Mouse (Mus musculus): Measurements from ENCODE around the gene Ccdc183.

The Ccdc183 gene

GRCm38 (mm10) chr2:25575432-25576027 is 41.9 kb downstream of the Ccdc183 start:
- POLR2A ChIA-PET = interaction anchor here (0.5 to 6.8 kb wide), 27 partner anchors 8 to 516 kb away, joined by 3 to 41 read pairs (median 5); partner anchors contain the start of genes Edf1 (in 3 of the 4), Rabl6 (in 3 of the 4), Ccdc183 (in 1 of the 4) and Dpp7 (in 1 of the 4)
- CTCF ChIA-PET = interaction anchor here in 3 of 4 experiments (0.5 to 2.1 kb wide), 10 partner anchors 13 to 313 kb away, joined by 3 to 6 read pairs (median 4); partner anchors contain the start of genes Abca2 (in 1 of the 3) and Tprn (in 1 of the 3)

GRCm38 (mm10) chr2:25574579-25575431 is 42.7 kb downstream of the Ccdc183 start, which contains the start of the genes Mamdc4 and Phpt1:
Gene Mamdc4, minus strand, starts transcription at chr2:25574845.
Gene Phpt1, minus strand, starts transcription at chr2:25575224.
- CTCF ChIA-PET = interaction anchor here (0.5 to 2.5 kb wide), 16 partner anchors 9 to 275 kb away, joined by 3 to 9 read pairs (median 4); partner anchors contain the start of genes Abca2 (in 1 of the 4) and Edf1 (in 1 of the 4)

GRCm38 (mm10) chr2:25574136-25574535 is 43.3 kb downstream of the Ccdc183 start:
- ChIA-PET CTCF (interaction anchor here (0.6 to 2.5 kb wide), 10 partner anchors 9 to 197 kb away, joined by 3 to 9 read pairs (median 4); partner anchors contain the start of genes Abca2 (in 1 of the 4) and Edf1 (in 1 of the 4)), POLR2A (interaction anchor here (0.6 to 6.8 kb wide), 25 partner anchors 7 to 639 kb away, joined by 3 to 41 read pairs (median 5); partner anchors contain the start of genes Edf1 (in 4 of the 4), Ajm1 (in 2 of the 4), Rabl6 (in 2 of the 4) and Traf2 (in 2 of the 4))

More at GRCm38 (mm10) chr2:25574579-25575431, 42.7 kb downstream of the Ccdc183 start, which contains the start of the genes Mamdc4 and Phpt1:
- POLR2A ChIA-PET = interaction anchor here (0.5 to 6.8 kb wide), 40 partner anchors 7 to 639 kb away, joined by 3 to 41 read pairs (median 4); partner anchors contain the start of genes Edf1 (in 4 of the 4), Rabl6 (in 4 of the 4), Traf2 (in 2 of the 4) and Ajm1 (in 1 of the 4)

GRCm38 (mm10) chr2:25573068-25573467 is 44.4 kb downstream of the Ccdc183 start:
- CTCF ChIA-PET = interaction anchor here in 2 of 4 experiments (1.4 to 2.5 kb wide), 4 partner anchors 8 to 196 kb away, joined by 3 to 9 read pairs (median 4); partner anchors contain the start of genes Abca2 (in 1 of the 2), Ajm1 (in 1 of the 2) and Edf1 (in 1 of the 2)
- POLR2A ChIA-PET = interaction anchor here in 3 of 4 experiments (0.8 to 6.8 kb wide), 11 partner anchors 9 to 26 kb away, joined by 3 to 41 read pairs (median 8); partner anchors contain the start of genes Edf1 (in 3 of the 3), Ajm1 (in 2 of the 3) and Traf2 (in 1 of the 3)

- CTCF ChIA-PET = interaction anchor here in 3 of 4 experiments (0.7 to 1.6 kb wide), 4 partner anchors 9 to 445 kb away, joined by 3 to 5 read pairs (median 4); partner anchors contain the start of gene Ajm1 (in 2 of the 3)
- POLR2A ChIA-PET = interaction anchor here (0.7 to 6.8 kb wide), 6 partner anchors 8 to 13 kb away, joined by 3 to 41 read pairs (median 4); partner anchors contain the start of genes Edf1 (in 2 of the 4) and Ajm1 (in 1 of the 4)
Measured at GRCm38 (mm10) chr2:25571221-25571620, 46.3 kb downstream of the Ccdc183 start.

- ChIA-PET CTCF (interaction anchor here in 1 of 4 experiments (1.2 to 1.9 kb wide), 2 partner anchors 12 to 21 kb away, joined by 3 to 10 read pairs; partner anchors contain the start of gene Ajm1), POLR2A (interaction anchor here in 3 of 4 experiments (0.5 to 1.4 kb wide), 4 partner anchors 12 to 16 kb away, joined by 3 to 7 read pairs (median 5); partner anchors contain the start of genes Ajm1 (in 1 of the 3) and Edf1 (in 1 of the 3))
Measured at GRCm38 (mm10) chr2:25569323-25569722, 48.2 kb downstream of the Ccdc183 start.

GRCm38 (mm10) chr2:25568473-25569019 is 48.9 kb downstream of the Ccdc183 start:
- ChIA-PET CTCF (interaction anchor here in 2 of 4 experiments (0.5 to 1.9 kb wide), 4 partner anchors 13 to 807 kb away, joined by 3 to 10 read pairs (median 3); partner anchors contain the start of gene Ajm1 (in 1 of the 2)), POLR2A (interaction anchor here in 3 of 4 experiments (0.8 to 3.9 kb wide), 4 partner anchors 11 to 14 kb away, joined by 4 to 20 read pairs (median 6); partner anchors contain the start of gene Edf1 (in 2 of the 3))

- CTCF ChIA-PET = interaction anchor here in 3 of 4 experiments (0.5 to 1.9 kb wide), 5 partner anchors 11 to 190 kb away, joined by 3 to 8 read pairs (median 5); partner anchors contain the start of gene Ajm1 (in 2 of the 3)
Measured at GRCm38 (mm10) chr2:25566558-25566957, 50.9 kb downstream of the Ccdc183 start.

GRCm38 (mm10) chr2:25565741-25566140 is 51.7 kb downstream of the Ccdc183 start:
- ChIA-PET CTCF (interaction anchor here in 2 of 4 experiments (0.9 to 1.9 kb wide), 6 partner anchors 9 to 273 kb away, joined by 3 to 7 read pairs (median 4); partner anchors contain the start of genes Ajm1 (in 2 of the 2), Mamdc4 (in 1 of the 2) and Phpt1 (in 1 of the 2)), POLR2A (interaction anchor here (0.6 to 3.9 kb wide), 15 partner anchors 8 to 397 kb away, joined by 3 to 20 read pairs (median 5); partner anchors contain the start of genes Edf1 (in 2 of the 4), Phpt1 (in 2 of the 4), Traf2 (in 2 of the 4) and Ajm1 (in 1 of the 4))

More at GRCm38 (mm10) chr2:25566558-25566957, 50.9 kb downstream of the Ccdc183 start:
- POLR2A ChIA-PET = interaction anchor here in 2 of 4 experiments (0.7 to 3.9 kb wide), 11 partner anchors 7 to 190 kb away, joined by 3 to 20 read pairs (median 6); partner anchors contain the start of genes Edf1 (in 2 of the 2), Traf2 (in 2 of the 2), Ajm1 (in 1 of the 2) and Phpt1 (in 1 of the 2)

- ChIA-PET POLR2A (interaction anchor here in 2 of 4 experiments (0.6 to 2.7 kb wide), 4 partner anchors 9 to 398 kb away, joined by 5 to 12 read pairs (median 6); partner anchors contain the start of genes Mamdc4 (in 1 of the 2), Phpt1 (in 1 of the 2) and Traf2 (in 1 of the 2)), CTCF (interaction anchor here in 1 of 4 experiments (0.6 to 0.9 kb wide), 2 partner anchors 30 to 125 kb away, joined by 3 to 8 read pairs; no protein-coding TSS in a partner anchor)
Measured at GRCm38 (mm10) chr2:25561946-25562345, 55.5 kb downstream of the Ccdc183 start.

GRCm38 (mm10) chr2:25560551-25560950 is 56.9 kb downstream of the Ccdc183 start:
- ChIA-PET POLR2A (interaction anchor here in 3 of 4 experiments (1.1 to 2.7 kb wide), 5 partner anchors 13 to 45 kb away, joined by 3 to 12 read pairs (median 4); partner anchors contain the start of genes Traf2 (in 2 of the 3), Mamdc4 (in 1 of the 3) and Phpt1 (in 1 of the 3)), CTCF (interaction anchor here in 1 of 4 experiments (0.9 kb wide), 1 partner anchor 21 kb away, joined by 3 read pairs; the partner anchor contains the start of gene Ajm1)

- CTCF ChIA-PET = no interaction called here
- POLR2A ChIA-PET = interaction anchor here in 3 of 4 experiments (1.0 to 3.9 kb wide), 10 partner anchors 11 to 132 kb away, joined by 3 to 65 read pairs (median 12); partner anchors contain the start of genes Mamdc4 (in 2 of the 3), Phpt1 (in 2 of the 3), Traf2 (in 2 of the 3) and Ajm1 (in 1 of the 3)
Measured at GRCm38 (mm10) chr2:25558774-25559173, 58.7 kb downstream of the Ccdc183 start.
